Mouse (Mus musculus): ENCODE measurements around the gene Adamtsl3.

Gene Adamtsl3

DNA sequence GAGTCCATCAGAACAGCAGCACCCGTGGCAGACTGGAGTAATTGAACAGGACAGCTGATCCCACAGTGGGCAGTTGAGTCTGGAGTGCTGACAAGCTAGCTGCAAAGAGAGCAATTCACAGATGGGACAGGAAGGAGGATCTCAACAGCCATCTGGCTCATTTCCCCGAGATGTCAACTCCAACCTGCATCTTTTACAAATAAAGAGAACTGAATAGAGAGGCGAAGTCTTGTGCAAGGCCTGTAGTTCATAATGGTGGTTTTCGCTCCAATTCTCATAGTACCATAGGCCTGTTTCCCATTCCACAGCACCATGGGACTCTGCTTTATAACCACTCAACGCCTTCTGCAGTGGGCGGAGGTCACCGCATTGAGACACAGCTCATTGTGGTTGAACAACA, 195.9 kb downstream of the Adamtsl3 start:
- peak; percentile 10 for DNase-seq

DNA sequence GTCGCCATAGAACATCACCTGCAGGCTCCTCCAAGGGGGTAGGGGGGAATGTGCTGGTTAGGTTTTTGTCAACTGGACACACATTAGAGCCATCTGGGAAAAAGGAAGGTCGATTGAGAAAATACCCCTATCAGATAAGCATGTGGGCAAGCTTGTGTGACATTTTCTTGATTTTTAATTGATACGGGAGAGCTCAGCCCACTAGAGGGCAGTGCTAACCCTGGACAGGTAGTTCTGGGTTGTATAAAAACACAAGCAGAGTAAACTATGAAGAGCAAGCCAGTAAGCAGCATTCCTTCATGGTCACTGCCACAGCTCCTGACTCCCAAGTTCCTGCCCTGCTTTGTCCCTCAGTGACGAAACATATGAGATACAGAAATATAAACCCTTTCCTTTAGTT, 197.7 kb downstream of the Adamtsl3 start:
- DNase-seq = no peak

DNA sequence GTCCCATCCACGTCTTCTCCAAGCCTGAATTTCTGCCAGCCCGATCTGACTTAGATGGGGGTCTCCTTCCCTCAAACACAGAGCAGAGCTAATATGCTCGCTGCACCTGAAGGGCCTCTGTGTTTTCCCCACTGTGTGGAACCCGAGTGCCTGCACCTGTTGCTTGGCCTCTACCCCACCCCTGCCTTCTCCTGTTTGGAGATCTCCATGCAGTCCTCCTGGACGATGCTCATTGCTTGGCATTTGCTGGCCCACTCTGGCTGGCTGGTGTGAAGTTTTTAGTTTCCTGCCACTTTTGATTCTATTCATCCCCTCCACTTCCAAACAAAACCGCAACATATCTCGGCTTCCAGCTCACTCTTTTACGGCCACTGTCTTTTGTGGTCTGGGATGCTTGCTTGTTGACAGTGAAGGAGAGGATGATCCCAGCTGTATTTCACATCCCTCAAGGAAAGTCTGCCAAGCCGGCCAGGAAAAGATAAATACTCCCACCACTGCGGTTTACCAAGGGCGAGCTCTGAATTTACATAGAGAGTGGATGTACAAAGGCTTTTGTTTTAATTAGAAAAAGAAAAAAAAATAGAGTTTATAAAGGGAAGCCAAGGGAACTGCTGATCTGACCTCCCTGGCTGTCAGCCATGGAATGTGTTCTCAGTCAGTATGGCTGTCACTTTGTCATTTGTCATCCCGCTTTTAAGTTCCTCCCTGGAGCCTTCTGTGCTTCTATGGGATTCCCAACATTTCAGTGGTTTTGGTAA, 198.4 kb downstream of the Adamtsl3 start:
- no peak for DNase-seq

DNA sequence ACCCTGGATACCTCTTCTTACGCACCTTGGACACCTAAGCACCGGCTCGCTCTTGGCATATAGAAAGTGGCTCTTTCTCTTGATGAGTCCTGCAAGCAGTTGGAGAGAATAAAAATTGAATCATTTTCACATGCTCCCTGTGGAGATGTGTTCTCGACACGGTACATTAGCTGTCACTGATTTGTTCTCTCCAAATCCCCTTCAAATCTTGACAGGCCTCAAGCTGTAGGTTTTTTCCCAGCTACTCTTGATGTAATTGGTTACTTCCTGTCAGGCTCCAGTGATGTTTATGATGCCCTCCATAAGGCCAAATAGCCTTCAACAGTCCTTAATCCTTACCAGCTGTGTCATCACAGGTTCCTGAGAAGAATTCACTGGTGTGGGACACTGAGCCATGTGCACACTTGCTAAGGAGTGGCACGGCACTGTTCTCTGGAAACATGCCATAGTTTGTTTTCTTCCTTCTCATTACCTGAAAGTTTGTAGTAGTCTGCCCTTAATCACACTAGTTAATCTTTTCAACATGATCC, 209.0 kb downstream of the Adamtsl3 start:
- no peak for DNase-seq

DNA sequence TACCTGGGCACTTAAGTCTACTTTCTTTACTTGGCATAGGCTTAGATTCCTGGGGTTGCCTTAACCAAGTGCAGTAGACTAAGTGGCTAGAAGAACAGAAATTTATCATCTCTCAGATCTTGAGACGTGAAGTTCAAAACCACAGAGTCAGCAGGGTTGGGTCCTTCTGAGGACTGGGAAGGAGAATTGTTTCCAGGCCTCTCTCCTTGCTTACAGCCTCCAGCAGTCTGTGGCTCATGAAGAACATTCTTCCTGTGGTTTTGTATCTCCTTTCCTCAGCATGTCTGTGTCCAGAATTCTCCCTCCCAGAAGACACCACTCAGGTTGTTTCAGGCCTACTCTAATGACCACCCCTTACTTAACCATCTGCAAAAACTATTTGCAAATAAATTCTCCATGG, 216.5 kb downstream of the Adamtsl3 start:
- DNase-seq = no peak

DNA sequence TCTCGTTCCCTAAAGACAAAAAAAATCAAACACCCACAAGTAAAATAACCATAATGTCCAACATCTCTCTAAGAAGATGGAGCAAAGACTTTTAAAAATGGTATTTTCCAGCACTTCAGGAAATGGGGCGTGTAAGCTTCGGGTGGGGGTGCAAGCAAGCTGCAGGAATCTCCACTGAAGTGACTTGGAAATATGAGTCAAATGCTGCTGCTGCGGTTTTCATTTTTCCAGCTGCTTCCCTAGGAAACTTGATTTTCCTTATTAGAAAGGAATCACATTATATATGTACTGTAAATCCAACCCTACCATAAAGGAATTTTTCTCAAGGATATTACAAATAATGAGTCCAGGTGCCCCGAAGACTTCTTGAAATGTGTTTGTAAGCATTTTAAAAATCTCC, 220.3 kb downstream of the Adamtsl3 start:
- DNase-seq = no peak

DNA sequence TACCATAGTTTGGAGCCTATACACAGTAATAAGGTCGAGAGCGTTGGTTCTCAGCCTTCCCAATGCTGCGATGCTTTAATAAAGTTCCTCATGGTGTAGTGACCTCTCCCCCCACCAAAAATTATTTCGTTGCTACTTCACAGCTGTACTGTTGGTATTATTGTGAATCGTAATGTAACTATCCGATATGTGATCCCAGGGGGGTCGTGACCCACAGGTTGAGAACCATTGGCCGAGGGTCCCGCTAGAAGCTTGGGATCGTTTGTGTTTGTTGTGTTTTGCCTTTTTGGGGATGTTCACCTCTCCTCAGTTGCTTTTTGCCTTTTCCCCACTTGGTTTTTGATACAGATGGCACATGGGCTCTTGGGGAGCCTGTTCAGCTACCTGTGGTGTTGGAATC, 220.9 kb downstream of the Adamtsl3 start:
- no peak for DNase-seq

DNA sequence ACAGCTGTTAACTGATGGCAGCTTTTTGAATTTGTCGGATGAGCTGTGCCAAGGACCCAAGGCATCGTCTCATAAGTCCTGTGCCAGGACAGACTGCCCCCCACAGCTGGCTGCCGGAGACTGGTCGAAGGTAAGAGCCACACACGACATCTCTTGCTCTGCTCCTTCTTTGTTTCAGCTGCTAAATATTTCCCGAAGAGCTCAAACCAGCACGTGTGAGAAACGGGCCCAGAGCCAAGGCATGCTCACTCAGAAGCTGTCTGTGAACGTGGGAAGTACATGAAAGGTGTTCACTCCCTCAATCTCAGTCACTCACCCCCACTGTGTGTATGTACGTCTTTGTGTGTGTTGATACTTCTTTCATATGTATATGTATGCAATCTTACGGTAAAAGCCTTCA, 221.6 kb downstream of the Adamtsl3 start:
- DNase-seq = no peak

DNA sequence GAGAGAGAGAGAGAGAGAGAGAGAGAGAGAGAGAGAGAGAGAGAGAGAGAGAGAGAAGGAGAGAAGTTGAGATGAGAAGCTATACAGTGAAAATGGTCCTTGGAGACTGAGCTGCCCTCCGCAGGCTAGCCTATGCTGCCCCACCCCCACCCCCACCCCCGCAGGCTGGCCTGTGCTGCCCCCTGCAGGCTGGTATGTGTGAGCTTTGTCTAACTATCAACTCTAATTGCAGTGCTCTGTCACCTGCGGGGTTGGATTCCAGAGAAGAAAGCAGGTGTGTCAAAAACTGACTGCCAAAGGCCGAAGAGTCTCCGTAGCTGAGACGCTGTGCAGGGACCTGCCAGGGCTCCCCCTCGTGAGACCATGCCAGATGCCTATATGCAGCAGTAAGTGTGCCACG, 231.2 kb downstream of the Adamtsl3 start:
- no peak for DNase-seq

DNA sequence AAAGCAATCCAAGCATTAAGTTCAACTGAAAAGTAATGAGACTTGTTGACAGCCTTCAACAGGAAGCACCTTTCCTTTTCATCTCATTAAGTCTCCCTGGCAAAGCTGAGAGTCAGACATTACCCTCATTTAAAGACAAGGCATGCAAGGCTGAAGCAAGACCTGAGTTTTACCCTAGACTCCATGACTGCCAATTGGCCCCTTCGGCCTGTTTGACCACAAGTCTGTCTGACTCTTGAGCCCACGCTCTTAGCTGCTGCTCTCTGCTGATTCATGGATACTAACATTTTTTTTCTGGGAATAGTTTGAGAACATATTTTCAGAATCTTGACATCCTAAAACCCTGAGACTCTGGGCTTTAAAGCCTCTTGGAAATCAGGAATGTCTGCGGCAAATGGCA, 232.3 kb downstream of the Adamtsl3 start:
- no peak for DNase-seq

DNA sequence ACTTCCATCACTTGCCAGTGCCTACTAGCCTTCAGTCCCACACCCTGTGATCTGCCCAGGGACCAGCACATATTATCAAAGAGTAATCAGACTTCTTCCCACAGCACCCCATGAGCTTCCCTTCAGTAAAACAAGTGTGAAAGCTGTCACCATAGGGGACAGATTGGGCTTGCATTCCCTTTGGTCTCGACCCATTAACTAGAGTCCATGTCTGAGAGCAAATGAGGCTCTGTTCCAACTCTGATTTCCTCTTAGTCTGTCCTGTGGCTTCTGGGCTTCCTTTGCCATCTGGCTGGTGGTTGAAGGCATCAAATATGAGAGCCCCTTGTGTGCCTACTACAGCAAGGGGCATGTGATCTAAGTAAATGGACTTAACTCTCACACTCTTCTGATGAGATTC, 237.5 kb downstream of the Adamtsl3 start:
- no peak for DNase-seq

DNA sequence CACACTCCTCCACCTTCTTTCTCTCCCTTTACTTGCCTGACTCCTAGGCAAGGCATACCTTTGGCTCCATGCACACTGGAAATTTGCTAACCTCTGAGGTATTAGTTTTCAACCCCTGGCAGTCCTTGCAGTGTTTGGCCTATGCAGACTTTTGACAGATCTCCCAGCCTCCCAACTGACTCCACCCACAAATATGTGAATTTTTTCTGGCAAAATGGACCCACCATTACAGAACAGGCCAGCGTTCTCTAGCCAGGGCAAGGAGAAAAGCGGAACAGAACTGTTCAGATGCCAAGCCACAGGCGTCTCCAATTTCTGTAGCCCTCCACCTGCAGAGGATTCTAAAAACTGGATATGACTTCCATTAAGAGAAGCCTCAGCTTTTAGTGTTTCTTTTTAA, 244.5 kb downstream of the Adamtsl3 start:
- DNase-seq = no peak

DNA sequence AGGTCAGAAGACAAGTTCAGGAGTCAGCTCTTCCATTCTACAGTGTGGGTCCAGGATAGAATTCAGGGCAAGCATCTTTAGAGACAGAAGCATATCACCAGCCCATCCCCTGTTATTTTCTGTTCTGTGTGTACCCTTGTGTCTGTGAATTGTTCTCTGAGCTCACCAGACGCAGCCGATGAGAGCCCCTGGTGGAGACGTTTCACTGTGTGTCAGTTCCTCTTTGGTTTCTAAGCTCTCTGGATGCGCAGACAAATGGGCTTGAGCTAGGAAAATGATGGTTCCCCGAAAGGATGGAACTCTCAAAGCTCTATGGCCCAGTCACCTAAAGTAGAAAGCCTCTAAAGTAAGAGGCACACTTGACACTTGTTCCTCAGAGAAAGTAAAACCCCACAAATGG, 246.3 kb downstream of the Adamtsl3 start:
- no peak for DNase-seq

DNA sequence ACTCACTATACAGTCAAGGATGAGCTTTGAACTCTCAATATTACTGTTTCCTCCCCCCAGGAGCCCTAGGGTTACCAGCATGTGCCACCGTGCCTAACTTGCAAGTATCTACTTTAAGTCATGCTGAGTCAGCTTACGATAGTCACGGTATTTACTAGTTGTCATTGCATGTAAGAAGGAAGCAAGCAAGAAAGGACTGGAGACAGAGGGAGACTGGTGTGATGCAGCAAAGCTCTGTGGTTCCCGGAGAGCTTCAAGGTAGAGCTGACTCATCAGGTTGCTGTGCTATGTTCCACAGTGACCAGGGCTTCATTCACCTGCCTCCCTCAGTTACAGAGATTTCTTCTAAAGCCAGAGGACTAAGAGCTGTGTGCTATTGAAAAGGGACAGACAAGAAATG, 247.0 kb downstream of the Adamtsl3 start:
- no peak for DNase-seq

DNA sequence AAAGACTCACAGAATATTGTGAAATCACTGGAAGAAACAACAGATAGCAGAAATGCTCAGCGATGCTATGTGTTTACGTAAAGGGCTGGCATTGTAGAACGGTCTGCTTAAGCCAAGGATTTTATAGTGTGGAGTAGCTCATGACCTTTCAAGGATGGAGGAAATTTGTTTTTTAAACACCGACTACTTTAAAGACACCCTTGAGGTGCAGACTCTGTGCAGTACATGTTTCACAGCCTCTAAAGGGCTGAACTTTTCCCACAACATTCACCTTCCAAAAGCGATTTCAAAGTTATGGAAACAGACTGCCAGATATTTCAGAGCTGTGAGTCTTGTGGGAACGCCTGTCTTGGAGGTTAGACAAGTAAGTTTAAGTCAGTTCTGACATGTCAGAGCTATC, 255.4 kb downstream of the Adamtsl3 start:
- DNase-seq = no peak

DNA sequence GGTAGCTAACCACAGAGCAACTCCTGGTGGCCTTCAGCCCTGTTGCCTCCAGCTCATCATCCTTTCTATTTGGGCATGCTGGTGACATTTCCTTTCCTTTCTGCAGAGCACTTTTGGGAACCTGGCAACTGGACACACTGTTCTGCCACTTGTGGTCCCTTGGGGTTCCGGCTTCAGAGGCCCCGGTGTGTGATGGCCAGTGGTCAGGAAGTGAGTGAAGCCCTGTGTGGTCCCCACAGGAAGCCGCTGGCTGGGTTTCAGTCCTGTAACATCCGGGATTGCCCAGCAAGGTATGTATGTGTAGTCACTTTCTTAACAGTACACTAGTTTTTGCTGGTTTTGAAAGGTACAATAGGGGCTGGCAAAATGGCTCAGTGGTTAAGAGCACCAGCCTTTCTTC, 266.5 kb downstream of the Adamtsl3 start:
- no peak for DNase-seq

DNA sequence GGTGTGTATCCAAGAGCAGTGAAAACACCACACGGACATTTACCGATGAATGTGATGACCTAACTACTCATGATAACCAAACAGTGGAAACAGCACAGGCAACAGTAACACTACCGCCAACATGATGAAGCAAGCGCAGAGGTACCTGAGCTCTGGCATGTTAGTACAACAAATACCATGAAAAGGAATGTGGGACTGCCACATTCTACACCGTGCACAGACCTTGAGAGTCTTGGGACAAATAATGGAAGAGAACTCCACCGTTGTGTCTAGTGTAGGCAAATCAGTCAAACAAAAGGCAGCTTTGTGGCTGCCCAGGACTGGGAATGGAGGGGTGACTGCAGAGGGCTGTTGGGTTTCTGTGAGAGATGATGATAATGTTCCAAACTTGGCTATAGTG, 269.9 kb downstream of the Adamtsl3 start:
- no peak for DNase-seq

DNA sequence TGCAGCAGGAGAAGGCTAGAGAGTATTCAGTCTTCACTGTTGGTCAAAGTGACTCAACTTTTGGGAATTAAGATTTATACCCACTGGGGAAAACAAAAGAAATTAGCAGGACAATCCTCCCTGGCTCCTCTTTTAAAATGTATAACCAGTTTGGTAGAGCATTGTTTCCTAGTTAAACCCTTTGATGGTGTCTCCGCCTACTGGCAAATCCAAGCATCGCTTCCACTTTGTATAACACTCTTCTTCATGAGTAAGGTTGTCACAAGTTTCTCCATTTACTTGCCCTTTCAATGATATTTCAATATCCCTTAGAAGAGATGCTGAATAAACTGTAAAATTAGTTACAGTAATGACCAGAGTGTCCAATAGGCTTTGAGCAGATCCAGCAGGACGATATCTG, 274.1 kb downstream of the Adamtsl3 start:
- DNase-seq = no peak

DNA sequence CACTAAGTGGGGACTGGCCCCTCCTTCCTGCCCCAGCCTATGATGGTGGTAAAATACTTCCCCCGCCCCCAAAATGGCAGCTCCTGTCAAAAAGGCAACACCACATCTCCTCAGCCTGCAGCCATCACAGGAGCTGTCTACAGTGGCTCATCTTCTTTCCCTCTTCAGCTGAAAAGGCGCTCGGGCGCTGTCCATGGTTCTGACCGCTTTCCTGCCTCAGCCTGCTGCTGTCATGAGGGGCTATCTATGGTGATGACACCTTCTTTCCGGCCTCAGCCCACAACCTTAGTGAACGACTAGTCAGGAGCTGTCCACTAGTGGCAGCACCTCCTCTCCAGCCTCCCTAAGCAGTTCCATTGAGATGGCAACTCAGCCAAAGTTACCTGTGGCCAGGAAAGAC, 289.8 kb downstream of the Adamtsl3 start:
- DNase-seq = no peak

DNA sequence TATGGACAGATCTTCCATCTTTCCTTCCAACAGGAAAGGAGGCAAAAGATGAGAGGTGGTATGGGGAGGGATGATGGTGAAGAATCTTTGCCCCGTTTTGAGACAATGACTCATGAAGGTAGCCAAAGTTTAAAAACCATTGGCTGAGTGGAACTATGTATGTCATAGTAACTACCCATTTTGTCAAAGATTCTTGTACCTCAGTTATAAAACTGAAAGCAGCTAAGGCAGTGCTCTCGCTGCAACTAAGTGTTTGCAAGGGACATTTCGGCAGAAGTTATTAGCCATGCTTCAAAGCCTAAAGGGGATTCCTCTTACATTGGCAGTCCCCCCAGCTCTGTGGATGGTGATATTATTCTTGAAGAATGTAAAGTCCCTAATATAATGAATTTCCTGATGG, 311.7 kb downstream of the Adamtsl3 start:
- DNase-seq = no peak

DNA sequence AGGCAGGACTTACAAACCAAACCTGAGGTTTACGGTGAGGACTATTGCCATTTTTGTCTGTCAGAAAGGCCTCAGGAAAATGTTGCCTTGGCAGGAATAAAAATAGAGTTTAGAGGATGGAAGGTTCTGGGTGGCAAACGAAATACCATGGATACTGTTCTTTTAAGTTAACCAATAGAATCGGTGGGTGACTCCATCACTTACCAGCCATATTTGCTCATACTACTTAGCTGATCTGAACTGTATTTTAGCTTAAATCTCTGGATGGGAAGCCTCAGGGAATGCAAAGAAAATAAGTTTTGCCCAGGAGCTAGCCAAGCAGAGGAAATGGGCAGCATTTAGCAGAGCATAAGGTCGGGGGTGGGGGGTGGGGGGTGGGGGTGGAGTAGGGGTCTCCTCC, 312.4 kb downstream of the Adamtsl3 start:
- DNase-seq = no peak

DNA sequence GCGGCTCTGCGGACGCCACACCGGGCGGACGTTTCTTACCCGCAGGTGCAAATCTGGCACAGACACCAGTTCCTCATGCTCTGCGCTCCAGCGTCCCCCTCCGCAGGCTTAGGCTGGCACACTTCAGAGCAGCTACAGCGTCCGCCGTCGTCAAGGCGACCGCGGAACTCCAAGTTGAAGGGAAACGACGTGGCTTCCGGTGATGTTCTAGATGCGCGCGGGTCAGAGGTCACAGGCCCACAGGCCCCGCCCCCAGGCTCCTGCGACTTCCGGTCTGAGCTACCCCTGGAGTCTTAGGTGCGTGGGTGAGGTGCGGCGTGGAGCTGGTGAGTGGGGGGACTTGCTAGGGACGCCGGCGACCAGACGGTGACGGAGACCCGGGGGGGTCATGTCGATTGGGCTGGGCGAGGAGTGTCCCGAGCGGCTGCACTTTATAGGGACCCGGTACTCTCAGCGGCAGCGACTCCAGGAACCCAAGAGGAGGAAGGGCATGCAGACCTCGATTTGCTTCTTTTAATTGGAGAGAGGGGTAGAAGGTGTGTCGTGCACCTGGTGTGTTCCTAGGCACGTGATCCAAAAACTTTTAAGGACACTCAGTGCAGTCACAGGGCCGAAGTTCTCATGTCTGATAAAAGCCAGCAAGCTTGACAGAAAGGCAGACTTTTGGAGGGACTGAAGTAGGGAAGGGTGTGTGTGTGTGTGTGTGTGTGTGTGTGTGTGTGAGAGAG, 313.0 kb downstream of the Adamtsl3 start, which contains the start of the genes Saxo2 and Efl1:
TSS of gene Saxo2 (minus strand) at position 176 of the 728 bp plus-strand sequence.
TSS of gene Efl1 (plus strand) at position 262 of the 728 bp plus-strand sequence.
- peak; percentile 93 for DNase-seq

DNA sequence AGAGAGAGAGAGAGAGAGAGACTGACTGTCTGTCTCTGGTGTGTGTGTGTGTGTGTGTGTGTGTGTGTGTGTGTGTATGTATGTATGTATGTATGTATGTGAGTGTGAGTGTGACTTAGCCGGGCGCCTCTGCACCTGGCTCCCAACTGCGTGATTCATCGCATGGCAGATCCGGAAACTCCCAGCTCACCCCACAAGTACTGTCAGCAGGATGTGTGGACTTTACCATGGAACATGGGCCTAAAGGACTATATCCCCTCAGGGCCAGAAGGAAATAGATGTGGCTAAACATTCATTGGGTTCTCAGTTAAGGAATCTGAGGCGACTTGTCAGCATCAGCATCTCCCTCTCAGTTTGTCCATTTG, 313.6 kb downstream of the Adamtsl3 start:
- DNase-seq = no peak
